Mouse (Mus musculus): Measurements from ENCODE around the gene Atf6b. TPM values are rescaled to one million over a fixed set of nuclear protein-coding genes. Genes with fewer than 3 reads are reported as not detected.

Gene Atf6b
- total and polyA plus RNA-seq, 3 experiments = 45.3 to 101 TPM; not detected in 1

DNA sequence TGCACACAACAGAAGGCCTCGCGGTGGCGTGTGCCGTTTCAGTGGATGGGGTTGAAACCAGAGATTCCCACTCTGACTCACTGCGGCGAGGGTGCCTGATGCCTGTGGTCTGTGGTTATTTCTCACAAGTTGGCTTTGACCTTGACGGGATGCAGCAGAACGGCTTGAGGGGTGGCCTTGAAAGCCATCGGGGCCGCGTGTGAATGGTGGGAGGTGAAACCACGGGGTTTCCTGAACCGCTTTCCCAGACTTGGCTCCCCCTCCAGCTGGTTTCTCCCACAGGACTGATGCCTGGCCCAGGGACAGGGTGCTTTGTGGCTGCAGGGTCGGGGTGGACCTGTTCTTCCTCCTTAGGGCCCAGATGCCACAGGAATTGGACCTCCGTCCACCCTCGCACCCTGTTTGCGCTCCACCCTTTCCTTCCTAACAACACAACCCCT, 34.2 kb downstream of the Atf6b start:
- Histone ChIP-seq H3K27ac (ENCODE audit: control insufficient read depth, low read depth, low read length) (no peak overlapping the region), H3K9ac (ENCODE audit: control insufficient read depth, low read depth, low read length, poor library complexity, severe bottlenecking) (no peak overlapping the region), H3K27me3 (ENCODE audit: control insufficient read depth in 1 of 2, insufficient read depth in 2 of 2, low read length in 2 of 2) (no peaks in the 10 kb centered on the region), H3K79me2 (ENCODE audit: control insufficient read depth, insufficient read depth, low read length, poor library complexity) (no peaks in the 10 kb centered on the region), H3K9me3 (replicated peaks; ENCODE audit: insufficient read depth, low read length) (no peaks in the 10 kb centered on the region), H3K4me3 (ENCODE audit: control insufficient read depth in 1 of 2, insufficient read depth in 1 of 2, low read depth in 2 of 2, low read length in 2 of 2) (no peak overlapping the region), H3K36me3 (ENCODE audit: control insufficient read depth in 1 of 2, insufficient read depth in 2 of 2, low read length in 2 of 2) (no peaks in the 10 kb centered on the region), H3K4me1 (ENCODE audit: control insufficient read depth in 1 of 2, insufficient read depth in 2 of 2, low read length in 2 of 2) (no peaks in the 10 kb centered on the region; a peak in 1 of 4 replicates)
- TF ChIP-seq MXI1 (IDR thresholded peaks at IDR 0.05; ENCODE audit: low read depth, low read length) (no peak), MYC (IDR thresholded peaks at IDR 0.05; ENCODE audit: low read depth, low read length) (no peak), MAX (IDR thresholded peaks at IDR 0.05; ENCODE audit: low read length) (no peak), USF2 (IDR thresholded peaks at IDR 0.05; ENCODE audit: borderline replicate concordance in 1 of 2, insufficient read depth in 1 of 2, low read depth in 1 of 2, low read length in 2 of 2) (no peak), EP300 (IDR thresholded peaks at IDR 0.05; ENCODE audit: low read depth in 1 of 2, low read length in 2 of 2) (no peak), HCFC1 (IDR thresholded peaks at IDR 0.05; ENCODE audit: low read depth, low read length) (no peak), KAT2A (conservative IDR thresholded peaks at IDR 0.05; ENCODE audit: low read depth, low read length) (no peak), CTCF (IDR thresholded peaks at IDR 0.05 in 2 of 3, conservative IDR thresholded peaks at IDR 0.05 in 1 of 3; ENCODE audit: control insufficient read depth in 1 of 3, insufficient read depth in 1 of 3, low read depth in 2 of 3, low read length in 3 of 3, poor library complexity in 1 of 3, severe bottlenecking in 1 of 3) (no peak), ELF1 (IDR thresholded peaks at IDR 0.05; ENCODE audit: low read depth, low read length) (no peak), MYB (IDR thresholded peaks at IDR 0.05; ENCODE audit: low read depth, low read length) (no peak), ZMIZ1 (IDR thresholded peaks at IDR 0.05; ENCODE audit: low read depth, low read length) (no peak), RAD21 (IDR thresholded peaks at IDR 0.05; ENCODE audit: low read depth, low read length) (no peak), POLR2A (IDR thresholded peaks at IDR 0.05; ENCODE audit: control insufficient read depth in 1 of 2, insufficient read depth in 1 of 2, low read depth in 1 of 2, low read length in 2 of 2, poor library complexity in 1 of 2) (no peak), TCF12 (IDR thresholded peaks at IDR 0.05; ENCODE audit: low read depth, low read length) (no peak), GABPA (IDR thresholded peaks at IDR 0.05; ENCODE audit: low read depth, low read length) (no peak), ETS1 (IDR thresholded peaks at IDR 0.05; ENCODE audit: low read depth, low read length) (no peak), MEF2A (IDR thresholded peaks at IDR 0.05; ENCODE audit: extremely low read depth, insufficient replicate concordance, low read depth, low read length, poor library complexity, severe bottlenecking) (no peak)
- no peak for DNase-seq (ENCODE audit: low read depth, low spot score)

DNA sequence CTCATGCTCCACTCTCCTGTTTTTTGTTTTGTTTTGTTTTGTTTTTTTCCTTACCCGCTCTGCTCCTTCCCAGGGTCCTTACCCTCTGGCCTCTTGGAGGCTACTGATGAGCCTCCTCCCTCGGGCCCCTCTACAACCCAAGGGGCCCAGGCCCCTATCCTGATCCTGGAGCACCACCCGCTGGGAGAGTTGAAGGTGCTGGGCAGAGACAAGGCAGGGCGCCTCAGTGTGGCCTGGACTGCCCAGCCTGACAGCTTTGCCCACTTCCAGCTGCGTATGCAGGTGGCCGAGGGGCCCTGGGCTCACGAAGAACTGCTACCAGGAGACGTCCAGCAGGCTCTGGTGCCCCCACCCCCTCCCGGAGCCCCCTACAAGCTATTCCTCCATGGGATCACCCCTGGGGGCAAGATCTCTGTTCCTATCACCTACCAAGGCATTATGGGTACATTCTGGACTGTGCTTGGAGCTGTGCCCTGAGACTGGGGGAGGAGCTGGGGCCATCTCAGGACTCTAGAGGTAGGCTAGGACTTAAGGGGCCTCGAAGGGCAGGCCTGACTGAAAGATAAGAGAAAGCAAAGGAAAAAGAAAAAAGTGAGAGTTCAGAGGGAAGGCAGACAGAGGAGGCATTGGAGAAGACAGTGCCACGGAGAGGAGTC, 35.1 kb downstream of the Atf6b start:
- no peak overlapping the region for H3K9ac ChIP-seq (ENCODE audit: control insufficient read depth, low read depth, low read length, poor library complexity, severe bottlenecking)
- no peak overlapping the region for H3K4me3 ChIP-seq (ENCODE audit: control insufficient read depth in 1 of 2, insufficient read depth in 1 of 2, low read depth in 2 of 2, low read length in 2 of 2)
- no peaks in the 10 kb centered on the region for H3K27me3 ChIP-seq (ENCODE audit: control insufficient read depth in 1 of 2, insufficient read depth in 2 of 2, low read length in 2 of 2)
- peak; percentile 8 for DNase-seq (ENCODE audit: low read depth, low spot score)
- H3K4me1 ChIP-seq (ENCODE audit: control insufficient read depth in 1 of 2, insufficient read depth in 2 of 2, low read length in 2 of 2) = no peaks in the 10 kb centered on the region; a peak in 1 of 4 replicates
- H3K9me3 ChIP-seq (replicated peaks; ENCODE audit: insufficient read depth, low read length) = no peaks in the 10 kb centered on the region
- TF ChIP-seq ZKSCAN1 (IDR thresholded peaks at IDR 0.05; ENCODE audit: low read depth, low read length) = no peak
- TF ChIP-seq MAFK (IDR thresholded peaks at IDR 0.05; ENCODE audit: borderline replicate concordance, low read depth, low read length) = no peak
- TF ChIP-seq MAZ (IDR thresholded peaks at IDR 0.05; ENCODE audit: low read depth, low read length) = no peak
- TF ChIP-seq MYC (IDR thresholded peaks at IDR 0.05; ENCODE audit: low read depth, low read length) = no peak
- no peak for TF ChIP-seq SMC3 (IDR thresholded peaks at IDR 0.05; ENCODE audit: low read depth, low read length)
- no peak for TF ChIP-seq CTCF (IDR thresholded peaks at IDR 0.05 in 2 of 3, conservative IDR thresholded peaks at IDR 0.05 in 1 of 3; ENCODE audit: control insufficient read depth in 1 of 3, insufficient read depth in 1 of 3, low read depth in 2 of 3, low read length in 3 of 3, poor library complexity in 1 of 3, severe bottlenecking in 1 of 3)
- no peaks in the 10 kb centered on the region for H3K36me3 ChIP-seq (ENCODE audit: control insufficient read depth in 1 of 2, insufficient read depth in 2 of 2, low read length in 2 of 2)
- H3K27ac ChIP-seq (ENCODE audit: control insufficient read depth, low read depth, low read length) = no peak overlapping the region
- H3K79me2 ChIP-seq (ENCODE audit: control insufficient read depth, insufficient read depth, low read length, poor library complexity) = no peaks in the 10 kb centered on the region

All from MEL (cell line).